8 mouse cellular contexts compared by ENCODE assay signal in the genomic region with DNA sequence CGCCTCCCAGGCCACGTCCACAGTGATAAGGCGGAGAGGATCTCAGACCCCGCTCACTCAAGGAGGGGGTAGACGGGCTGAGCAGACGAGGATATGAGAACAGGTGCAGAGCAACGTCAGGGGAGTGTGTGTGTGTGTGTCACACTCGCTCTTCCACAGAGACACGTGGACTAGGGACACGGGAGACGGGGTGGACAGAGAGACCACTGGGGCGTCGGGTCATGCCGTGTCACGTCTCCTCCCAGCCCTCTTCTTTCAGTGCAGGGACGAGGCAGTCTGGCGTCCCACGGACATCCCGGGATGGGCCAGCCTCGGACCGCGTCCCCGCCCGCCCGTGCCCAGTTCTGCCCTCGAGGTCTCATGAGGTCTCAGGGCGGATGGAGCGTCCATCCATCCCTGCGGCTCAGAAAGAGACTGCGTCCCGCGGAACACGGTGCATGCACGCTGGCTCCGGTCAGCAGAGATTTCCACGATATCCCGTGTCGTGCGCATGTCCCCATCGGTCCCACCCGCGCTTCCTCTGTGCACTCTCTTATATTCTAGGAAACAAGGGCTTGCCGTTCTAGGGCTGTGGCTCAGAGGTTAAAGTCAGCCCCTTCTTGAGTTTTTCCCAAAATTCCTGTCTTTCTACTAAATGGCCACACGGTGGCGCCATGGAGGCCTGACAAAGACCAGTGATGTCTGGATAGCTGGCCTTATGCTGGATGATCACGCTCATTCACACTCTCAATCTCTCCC. TPM values are rescaled to one million over a fixed set of nuclear protein-coding genes. Genes with fewer than 3 reads are reported as not detected.
DNase-seq lines count a peak whose midpoint lies in the region; ATAC-seq and TF ChIP-seq lines count a peak whose summit lies in the region.

No protein-coding gene starts in this region.

- in situ Hi-C loops in Patski (cut with MboI; ENCODE audit: low pct_unique_long_range_greater_than_20kb), result no loop called here

- no peak for TF ChIP-seq POLR2A in cortical plate, adult 2 months (IDR thresholded peaks at IDR 0.05; ENCODE audit: extremely low read depth, insufficient read depth, low read length)

- peak; percentile 48 for DNase-seq in CD4-positive helper T cell, adult 2 months (ENCODE audit: low read depth, low spot score)
- DNase-seq in Patski (ENCODE audit: low read depth, low spot score), result no peak
- peak; percentile 64 for DNase-seq in kidney, postnatal 0 days (ENCODE audit: low spot score)
- DNase-seq in liver, embryonic 14.5 days (ENCODE audit: low read depth in 3 of 3, low spot score in 3 of 3), result peak; percentile 4 to 41 (median 26)
- peak; percentile 33 for DNase-seq in thymus, postnatal 25 days

- 17% methylated on average over 44 of the region's 46 CpGs for WGBS in heart, embryonic 14.5 days
- 18% methylated on average over 46 of the region's 46 CpGs for WGBS in kidney, postnatal 0 days
- WGBS in liver, embryonic 14.5 days (ENCODE audit: insufficient replicate concordance), result 15% methylated on average over 46 of the region's 46 CpGs
- 22% methylated on average over 41 of the region's 46 CpGs for WGBS in neural tube, embryonic 14.5 days

- H3K4me2 ChIP-seq in heart, embryonic 14.5 days (ENCODE audit: low read length), result peak overlapping the region; percentile 65
- H3K4me2 ChIP-seq in kidney, postnatal 0 days (ENCODE audit: low read length), result peak overlapping the region; percentile 49
- H3K4me2 ChIP-seq in liver, embryonic 14.5 days (ENCODE audit: low read depth), result peak overlapping the region; percentile 48
- H3K4me2 ChIP-seq in neural tube, embryonic 14.5 days (ENCODE audit: low read depth, low read length), result peak overlapping the region; percentile 59

- no peaks in the 10 kb centered on the region for H3K36me3 ChIP-seq in heart, embryonic 14.5 days (ENCODE audit: control insufficient read depth, insufficient read depth, low read length)
- H3K36me3 ChIP-seq in kidney, postnatal 0 days (ENCODE audit: insufficient read depth, low read length), result no peaks in the 10 kb centered on the region
- H3K36me3 ChIP-seq in liver, embryonic 14.5 days (replicated peaks; ENCODE audit: control insufficient read depth, insufficient read depth, low read depth), result no peaks in the 10 kb centered on the region
- no peaks in the 10 kb centered on the region for H3K36me3 ChIP-seq in neural tube, embryonic 14.5 days (ENCODE audit: control insufficient read depth, insufficient read depth, low read length)

- CTCF ChIA-PET in Patski (lab: Charles Lee), result no interaction called here

- H3K27ac ChIP-seq in cortical plate, adult 2 months (ENCODE audit: insufficient read depth, low read length), result no peak overlapping the region
- no peak overlapping the region for H3K27ac ChIP-seq in heart, embryonic 14.5 days (replicated peaks in 1 of 2; ENCODE audit: control insufficient read depth in 1 of 2, insufficient read depth in 1 of 2, low read depth in 2 of 2, low read length in 2 of 2)
- no peak overlapping the region for H3K27ac ChIP-seq in kidney, postnatal 0 days
- no peak overlapping the region for H3K27ac ChIP-seq in liver, embryonic 14.5 days
- H3K27ac ChIP-seq in neural tube, embryonic 14.5 days (ENCODE audit: low read depth, low read length), result no peak overlapping the region

- no peaks in the 10 kb centered on the region for H3K4me1 ChIP-seq in cortical plate, adult 2 months (ENCODE audit: control insufficient read depth, insufficient read depth, low read length)
- H3K4me1 ChIP-seq in heart, embryonic 14.5 days (ENCODE audit: control insufficient read depth in 2 of 2, insufficient read depth in 2 of 2, low read length in 2 of 2), result peaks cover 0 to 3% of the 10 kb centered on the region in 2 experiments; a peak in 1 of 4 replicates
- H3K4me1 ChIP-seq in kidney, postnatal 0 days (replicated peaks; ENCODE audit: insufficient read depth, low read length), result no peaks in the 10 kb centered on the region
- 0 out of 4 replicates have a peak, but pooled peaks cover 0 to 2% of the 10 kb centered on the region in 2 experiments for H3K4me1 ChIP-seq in liver, embryonic 14.5 days (replicated peaks; ENCODE audit: control insufficient read depth in 2 of 2, insufficient read depth in 2 of 2, low read length in 1 of 2)
- no peaks in the 10 kb centered on the region for H3K4me1 ChIP-seq in neural tube, embryonic 14.5 days (ENCODE audit: control insufficient read depth, insufficient read depth, low read length)

- H3K27me3 ChIP-seq in Patski, result no peaks in the 10 kb centered on the region
- no peaks in the 10 kb centered on the region for H3K27me3 ChIP-seq in heart, embryonic 14.5 days (ENCODE audit: control insufficient read depth, insufficient read depth, low read length)
- H3K27me3 ChIP-seq in kidney, postnatal 0 days (ENCODE audit: insufficient read depth, low read length), result no peaks in the 10 kb centered on the region
- H3K27me3 ChIP-seq in liver, embryonic 14.5 days (ENCODE audit: control insufficient read depth, insufficient read depth, low read length), result no peaks in the 10 kb centered on the region
- no peaks in the 10 kb centered on the region for H3K27me3 ChIP-seq in neural tube, embryonic 14.5 days (ENCODE audit: control insufficient read depth, insufficient read depth, low read length)

- POLR2A ChIA-PET in Patski (lab: Charles Lee), result no interaction called here

- ATAC-seq in Patski, result no peak
- ATAC-seq in heart, embryonic 14.5 days (ENCODE audit: insufficient number of reproducible peaks, insufficient read depth, low FRiP score, low read depth), result peak; percentile 35; the same call in 1 of the 2 replicates
- ATAC-seq in kidney, postnatal 0 days (replicated peaks; ENCODE audit: low FRiP score, low read depth), result peak; percentile 75
- peak; percentile 48 for ATAC-seq in liver, embryonic 14.5 days (ENCODE audit: insufficient read depth)
- peak; percentile 89 for ATAC-seq in neural tube, embryonic 14.5 days (ENCODE audit: low read depth)

- peaks cover 3% of the 10 kb centered on the region; the same call in 1 of the 2 replicates for H3K9me3 ChIP-seq in heart, embryonic 14.5 days (ENCODE audit: control insufficient read depth, low read length)
- no peaks in the 10 kb centered on the region for H3K9me3 ChIP-seq in kidney, postnatal 0 days (replicated peaks; ENCODE audit: low read length)
- no peaks in the 10 kb centered on the region for H3K9me3 ChIP-seq in liver, embryonic 14.5 days (ENCODE audit: control insufficient read depth, low read length)
- H3K9me3 ChIP-seq in neural tube, embryonic 14.5 days (ENCODE audit: control insufficient read depth, low read length), result no peaks in the 10 kb centered on the region

- TF ChIP-seq EP300 in liver, embryonic 14.5 days (IDR thresholded peaks at IDR 0.05; ENCODE audit: low read depth), result no peak

- peak overlapping the region; percentile 42; the same call in 1 of the 2 replicates for H3K4me3 ChIP-seq in cortical plate, adult 2 months (ENCODE audit: insufficient read depth, low read length)
- peak overlapping the region; percentile 16 to 37 for H3K4me3 ChIP-seq in heart, embryonic 14.5 days (ENCODE audit: control insufficient read depth in 1 of 2, insufficient read depth in 1 of 2, low read depth in 1 of 2, low read length in 2 of 2)
- no peak overlapping the region for H3K4me3 ChIP-seq in kidney, postnatal 0 days (replicated peaks; ENCODE audit: low read depth, low read length)
- H3K4me3 ChIP-seq in liver, embryonic 14.5 days (ENCODE audit: insufficient read depth in 1 of 2, low read depth in 2 of 2, low read length in 2 of 2), result no peak overlapping the region; a peak in 1 of 4 replicates
- H3K4me3 ChIP-seq in neural tube, embryonic 14.5 days (ENCODE audit: low read depth, low read length), result peak overlapping the region; percentile 33

- peak overlapping the region; percentile 50; the same call in 1 of the 2 replicates for H3K9ac ChIP-seq in heart, embryonic 14.5 days (ENCODE audit: low read length)
- H3K9ac ChIP-seq in kidney, postnatal 0 days (ENCODE audit: low read depth, low read length), result no peak overlapping the region
- no peak overlapping the region for H3K9ac ChIP-seq in liver, embryonic 14.5 days (replicated peaks)
- peak overlapping the region; percentile 34 for H3K9ac ChIP-seq in neural tube, embryonic 14.5 days (replicated peaks; ENCODE audit: low read depth, low read length)

- TF ChIP-seq CTCF in Patski (IDR thresholded peaks at IDR 0.05), result peak; percentile 56
- TF ChIP-seq CTCF in cortical plate, adult 2 months (IDR thresholded peaks at IDR 0.05; ENCODE audit: extremely low read depth, insufficient read depth, low read length), result peak; percentile 47; the same call in 1 of the 2 replicates
- peak; percentile 73 for TF ChIP-seq CTCF in kidney, postnatal 0 days (IDR thresholded peaks at IDR 0.05; ENCODE audit: low read depth)
- peak; percentile 82 for TF ChIP-seq CTCF in liver, embryonic 14.5 days (IDR thresholded peaks at IDR 0.05; ENCODE audit: low read depth)

RNA-seq across cellular contexts. Expression of gene Olfr466, which starts 25.9 kb away (rescaled TPM):
- not detected for polyA plus RNA-seq in Patski (2021)
- polyA plus RNA-seq in cortical plate, adult 2 months (2012; rRNA removed), result not detected in 2 replicates
- not detected in 2 replicates for polyA plus RNA-seq in heart, embryonic 14.5 days (2014; fragmentation: Nextera tagmentation; extraction: Ambion mirVana)
- not detected in 2 replicates for polyA plus RNA-seq in kidney, postnatal 0 days (2015; fragmentation: Nextera tagmentation; extraction: Ambion mirVana)
- not detected in 2 replicates for polyA plus RNA-seq in liver, embryonic 14.5 days (2012; rRNA removed)
- not detected in 2 replicates for polyA plus RNA-seq in liver, embryonic 14.5 days (2014; fragmentation: Nextera tagmentation; extraction: Ambion mirVana)
- not detected in 2 replicates for polyA plus RNA-seq in neural tube, embryonic 14.5 days (2014; fragmentation: Nextera tagmentation; extraction: Ambion mirVana)

RNA-seq across cellular contexts. Expression of gene Nlrp4f, which starts 29.9 kb away (rescaled TPM):
- not detected for polyA plus RNA-seq in Patski (2021)
- 0.23 TPM in 2 replicates for polyA plus RNA-seq in cortical plate, adult 2 months (2012; rRNA removed)
- polyA plus RNA-seq in heart, embryonic 14.5 days (2014; fragmentation: Nextera tagmentation; extraction: Ambion mirVana), result not detected in 2 replicates
- polyA plus RNA-seq in kidney, postnatal 0 days (2015; fragmentation: Nextera tagmentation; extraction: Ambion mirVana), result not detected in 2 replicates
- polyA plus RNA-seq in liver, embryonic 14.5 days (2012; rRNA removed), result not detected in 2 replicates
- polyA plus RNA-seq in liver, embryonic 14.5 days (2014; fragmentation: Nextera tagmentation; extraction: Ambion mirVana), result 0.17 TPM in 1 of 2 replicates, not detected in the other
- 0.27 and 0.63 TPM in 2 replicates for polyA plus RNA-seq in neural tube, embryonic 14.5 days (2014; fragmentation: Nextera tagmentation; extraction: Ambion mirVana)

RNA-seq across cellular contexts. Expression of gene Olfr465-ps1, which starts 38.0 kb away (rescaled TPM):
- polyA plus RNA-seq in Patski (2021), result not detected
- polyA plus RNA-seq in cortical plate, adult 2 months (2012; rRNA removed), result not detected in 2 replicates
- not detected in 2 replicates for polyA plus RNA-seq in heart, embryonic 14.5 days (2014; fragmentation: Nextera tagmentation; extraction: Ambion mirVana)
- polyA plus RNA-seq in kidney, postnatal 0 days (2015; fragmentation: Nextera tagmentation; extraction: Ambion mirVana), result not detected in 2 replicates
- polyA plus RNA-seq in liver, embryonic 14.5 days (2012; rRNA removed), result not detected in 2 replicates
- not detected in 2 replicates for polyA plus RNA-seq in liver, embryonic 14.5 days (2014; fragmentation: Nextera tagmentation; extraction: Ambion mirVana)
- not detected in 2 replicates for polyA plus RNA-seq in neural tube, embryonic 14.5 days (2014; fragmentation: Nextera tagmentation; extraction: Ambion mirVana)

Comparison
In these comparisons a context has a peak if more than half of its experiments do, and no peak if none do; other contexts are left out.
1. H3K4me3 ChIP-seq: peak in cortical plate, adult 2 months (single experiment), heart, embryonic 14.5 days (2 of 2) and neural tube, embryonic 14.5 days (single experiment); none in kidney, postnatal 0 days (single experiment) and liver, embryonic 14.5 days (0 of 2).
2. H3K9ac ChIP-seq: peak in heart, embryonic 14.5 days (single experiment) and neural tube, embryonic 14.5 days (single experiment); none in kidney, postnatal 0 days (single experiment) and liver, embryonic 14.5 days (single experiment).
3. Peak in every context shown above with its lines, with median percentiles within 50 percentile points of each other: CTCF ChIP-seq and H3K4me2 ChIP-seq.